Mouse (Mus musculus): ENCODE results near the gene Gm11492.

Gm11492 gene

GRCm38 (mm10) chr11:87599395-87600089, 33.1 kb downstream of the Gm11492 start:
- DNase-seq (ENCODE audit: low spot score in 2 of 2): no peak

GRCm38 (mm10) chr11:87600322-87600853, 33.9 kb downstream of the Gm11492 start:
- no peak for DNase-seq (ENCODE audit: low spot score in 2 of 2)

GRCm38 (mm10) chr11:87602234-87602633, 35.8 kb downstream of the Gm11492 start:
- DNase-seq (ENCODE audit: low spot score in 2 of 2): no peak

GRCm38 (mm10) chr11:87603571-87603970, 37.1 kb downstream of the Gm11492 start:
- DNase-seq (ENCODE audit: low spot score in 2 of 2): no peak

- no peak for DNase-seq (ENCODE audit: low spot score in 2 of 2)
These were observed 42.8 kb downstream of the Gm11492 start for GRCm38 (mm10) chr11:87609264-87609663.

GRCm38 (mm10) chr11:87611547-87611946, 45.1 kb downstream of the Gm11492 start:
- DNase-seq (ENCODE audit: low spot score in 2 of 2): no peak

GRCm38 (mm10) chr11:87613972-87614371, 47.5 kb downstream of the Gm11492 start:
- DNase-seq (ENCODE audit: low spot score in 2 of 2): no peak

GRCm38 (mm10) chr11:87615551-87615950, 49.1 kb downstream of the Gm11492 start:
- DNase-seq (ENCODE audit: low spot score in 2 of 2): no peak

GRCm38 (mm10) chr11:87615952-87616351, 49.5 kb downstream of the Gm11492 start:
- DNase-seq (ENCODE audit: low spot score in 2 of 2): no peak

- DNase-seq (ENCODE audit: low spot score in 2 of 2): no peak
These were observed 50.5 kb downstream of the Gm11492 start, which contains the start of gene Hsf5 for GRCm38 (mm10) chr11:87616790-87617474. Gene Hsf5 (plus strand): TSS chr11:87617164.

GRCm38 (mm10) chr11:87617606-87618005, 51.2 kb downstream of the Gm11492 start:
- DNase-seq (ENCODE audit: low spot score in 2 of 2): no peak

All from heart, adult 9 months (tissue).